Mouse (Mus musculus): ENCODE results near the gene Eloa. TPM values are rescaled to one million over a fixed set of nuclear protein-coding genes. Genes with fewer than 3 reads are reported as not detected.
"Not testable (repeated sequence)": the region's sequence is repeated elsewhere in the genome, so short reads cannot be mapped to it uniquely, and the experiment has no call there.

The Eloa gene
- polyA plus RNA-seq, 1 experiment from 2014 or later = 41.5 TPM

- DNase-seq (ENCODE audit: low spot score) = no peak
Observed at GRCm38 (mm10) chr4:135985193-135985592, 36.4 kb downstream of the Eloa start.

GRCm38 (mm10) chr4:135984556-135984955, 37.0 kb downstream of the Eloa start:
- no peak for DNase-seq (ENCODE audit: low spot score)

GRCm38 (mm10) chr4:135981524-135982063, 40.0 kb downstream of the Eloa start:
- no peak for DNase-seq (ENCODE audit: low spot score)

GRCm38 (mm10) chr4:135980223-135980622, 41.3 kb downstream of the Eloa start:
- DNase-seq (ENCODE audit: low spot score) = not testable (repeated sequence)

- no peak for DNase-seq (ENCODE audit: low spot score)
Observed at GRCm38 (mm10) chr4:135976146-135976545, 45.4 kb downstream of the Eloa start.

- peak; percentile 23 for DNase-seq (ENCODE audit: low spot score)
Observed at GRCm38 (mm10) chr4:135972911-135973811, 48.4 kb downstream of the Eloa start.

GRCm38 (mm10) chr4:135972556-135972906, 49.0 kb downstream of the Eloa start, which contains the start of gene Lypla2:
Lypla2 (minus strand) TSS chr4:135972626.
- peak; percentile 69 for DNase-seq (ENCODE audit: low spot score)

GRCm38 (mm10) chr4:135971805-135972555, 49.6 kb downstream of the Eloa start:
- DNase-seq (ENCODE audit: low spot score) = peak; percentile 57

GRCm38 (mm10) chr4:135970585-135970984, 51.0 kb downstream of the Eloa start:
- no peak for DNase-seq (ENCODE audit: low spot score)

GRCm38 (mm10) chr4:135969070-135969750, 52.4 kb downstream of the Eloa start:
- no peak for DNase-seq (ENCODE audit: low spot score)

GRCm38 (mm10) chr4:135968271-135968869, 53.2 kb downstream of the Eloa start:
- DNase-seq (ENCODE audit: low spot score) = no peak

GRCm38 (mm10) chr4:135967086-135967760, 54.3 kb downstream of the Eloa start:
- no peak for DNase-seq (ENCODE audit: low spot score)

GRCm38 (mm10) chr4:135966283-135966682, 55.3 kb downstream of the Eloa start:
- no peak for DNase-seq (ENCODE audit: low spot score)

- DNase-seq (ENCODE audit: low spot score) = no peak
Observed at GRCm38 (mm10) chr4:135965113-135965512, 56.5 kb downstream of the Eloa start.

- DNase-seq (ENCODE audit: low spot score) = peak; percentile 32
Observed at GRCm38 (mm10) chr4:135964426-135964825, 57.1 kb downstream of the Eloa start.

- peak; percentile 98 for DNase-seq (ENCODE audit: low spot score)
Observed at GRCm38 (mm10) chr4:135963457-135964193, 57.9 kb downstream of the Eloa start, which contains the start of gene Gale. Gale (plus strand) TSS chr4:135963727.

GRCm38 (mm10) chr4:135962946-135963345, 58.6 kb downstream of the Eloa start:
- DNase-seq (ENCODE audit: low spot score) = no peak

GRCm38 (mm10) chr4:135962198-135962597, 59.4 kb downstream of the Eloa start:
- no peak for DNase-seq (ENCODE audit: low spot score)

- DNase-seq (ENCODE audit: low spot score) = no peak
Observed at GRCm38 (mm10) chr4:135961709-135962108, 59.9 kb downstream of the Eloa start.

GRCm38 (mm10) chr4:135960717-135961116, 60.8 kb downstream of the Eloa start:
- peak; percentile 85 for DNase-seq (ENCODE audit: low spot score)
